Mouse (Mus musculus): ENCODE results near the gene Arl15.

DNA sequence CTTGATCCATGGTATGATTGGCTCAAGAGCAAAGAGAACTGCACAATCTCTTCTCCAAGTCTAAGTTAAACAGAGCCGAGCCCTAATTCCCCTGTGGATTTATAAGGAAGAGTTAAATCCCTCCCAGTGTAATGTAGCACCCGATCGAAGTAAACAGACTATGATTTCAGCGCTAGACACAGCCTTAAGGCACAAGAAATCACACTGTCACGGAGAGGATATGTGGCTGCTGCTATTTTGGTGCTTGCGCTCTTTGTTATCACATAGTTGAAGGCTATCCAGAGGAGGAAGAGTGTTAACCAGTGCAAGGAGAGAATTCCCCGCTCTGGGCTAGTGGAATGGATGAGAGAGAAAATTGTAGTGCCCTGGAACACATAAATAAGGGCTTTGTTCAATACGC, 223.6 kb downstream of the Arl15 start:
- no peak for TF ChIP-seq CTCF (IDR thresholded peaks at IDR 0.05; ENCODE audit: low read depth, low read length)
- no peak for TF ChIP-seq POLR2A (IDR thresholded peaks at IDR 0.05; ENCODE audit: borderline replicate concordance, low read depth, low read length)
